ENCODE assay signal across 13 mouse cellular contexts in genomic region chr2:25252331-25252730, GRCm38 (mm10). TPM values are rescaled to one million over a fixed set of nuclear protein-coding genes. Genes with fewer than 3 reads are reported as not detected.
DNase-seq lines count a peak whose midpoint lies in the region; ATAC-seq and TF ChIP-seq lines count a peak whose summit lies in the region.
"Had no signal": no experiment of that assay in that cellular context is flagged by ENCODE, and none has a peak within 500 bp of the region (broad histone marks: within the 10 kb centered on the region; RNA-seq: fewer than 3 reads in every experiment).

No protein-coding gene starts in this region.

- H3K27me3 ChIP-seq in heart, postnatal 0 days (ENCODE audit: control insufficient read depth, insufficient read depth, low read length): no peaks in the 10 kb centered on the region
- no peaks in the 10 kb centered on the region for H3K27me3 ChIP-seq in lung, embryonic 14.5 days (ENCODE audit: insufficient read depth, low read length)
- no peaks in the 10 kb centered on the region for H3K27me3 ChIP-seq in small intestine, adult 2 months (ENCODE audit: control insufficient read depth, insufficient read depth, low read length)
- no peaks in the 10 kb centered on the region for H3K27me3 ChIP-seq in embryonic facial prominence, embryonic 10.5 days (replicated peaks; ENCODE audit: low read depth, poor library complexity, severe bottlenecking)
- H3K27me3 ChIP-seq: Patski had no signal

- no peak for TF ChIP-seq EP300 in heart, postnatal 0 days (IDR thresholded peaks at IDR 0.05; ENCODE audit: low read depth)

- TF ChIP-seq POLR2A in small intestine, adult 2 months (IDR thresholded peaks at IDR 0.05; ENCODE audit: low read depth, low read length): no peak

- 88% methylated on average over 1 of the region's 1 CpGs for WGBS in heart, postnatal 0 days
- WGBS in lung, embryonic 14.5 days: 77% methylated on average over 1 of the region's 1 CpGs
- 65% methylated on average over 1 of the region's 1 CpGs for WGBS in small intestine, adult 2 months
- 83% methylated on average over 1 of the region's 1 CpGs for WGBS in embryonic facial prominence, embryonic 10.5 days

- H3K9me3 ChIP-seq in heart, postnatal 0 days (replicated peaks; ENCODE audit: control insufficient read depth, low read length): no peaks in the 10 kb centered on the region
- no peaks in the 10 kb centered on the region for H3K9me3 ChIP-seq in lung, embryonic 14.5 days (ENCODE audit: low read depth, low read length)
- H3K9me3 ChIP-seq in embryonic facial prominence, embryonic 10.5 days: no peaks in the 10 kb centered on the region
- H3K9me3 ChIP-seq: hindbrain, embryonic 10.5 days had no signal

- ATAC-seq in heart, postnatal 0 days (ENCODE audit: insufficient read depth, low read depth): no peak
- no peak for ATAC-seq in lung, embryonic 14.5 days (ENCODE audit: insufficient read depth)
- ATAC-seq: Patski had no signal

- no peak overlapping the region for H3K9ac ChIP-seq in heart, postnatal 0 days (replicated peaks; ENCODE audit: low read depth, low read length)
- H3K9ac ChIP-seq in lung, embryonic 14.5 days: no peak overlapping the region

- no peak overlapping the region for H3K27ac ChIP-seq in heart, postnatal 0 days (ENCODE audit: low read depth)
- H3K27ac ChIP-seq in lung, embryonic 14.5 days (ENCODE audit: low read depth): no peak overlapping the region
- H3K27ac ChIP-seq in small intestine, adult 2 months (ENCODE audit: insufficient read depth, low read depth, low read length): no peak overlapping the region
- no peak overlapping the region for H3K27ac ChIP-seq in embryonic facial prominence, embryonic 10.5 days (replicated peaks)
- H3K27ac ChIP-seq: hindbrain, embryonic 10.5 days had no signal

- DNase-seq in heart, postnatal 0 days (ENCODE audit: low spot score): no peak
- no peak for DNase-seq in heart, adult 11 months
- DNase-seq in lung, embryonic 14.5 days: no peak
- DNase-seq in lung, postnatal 25 days (ENCODE audit: low spot score): no peak
- peak; percentile 44 for DNase-seq in ES-CJ7 (ENCODE audit: low read depth, low spot score)
- no peak for DNase-seq in natural killer cell, adult 2 months (ENCODE audit: low spot score in 2 of 2)
- DNase-seq in embryonic facial prominence, embryonic 10.5 days (ENCODE audit: low spot score): no peak
- DNase-seq: gastrocnemius, postnatal 36 days had no signal

- peaks cover 6% of the 10 kb centered on the region for H3K4me1 ChIP-seq in heart, postnatal 0 days (ENCODE audit: control insufficient read depth, insufficient read depth)
- H3K4me1 ChIP-seq in lung, embryonic 14.5 days (ENCODE audit: insufficient read depth): peaks cover 8% of the 10 kb centered on the region; the same call in 1 of the 2 replicates
- peaks cover 5% of the 10 kb centered on the region for H3K4me1 ChIP-seq in small intestine, adult 2 months (ENCODE audit: control insufficient read depth, insufficient read depth, insufficient read length, low read length)
- H3K4me1 ChIP-seq in embryonic facial prominence, embryonic 10.5 days: peaks cover 20% of the 10 kb centered on the region

- no peak overlapping the region for H3K4me2 ChIP-seq in heart, postnatal 0 days (ENCODE audit: low read depth, low read length)
- no peak overlapping the region for H3K4me2 ChIP-seq in lung, embryonic 14.5 days

- peak; percentile 22 for TF ChIP-seq CTCF in heart, postnatal 0 days (IDR thresholded peaks at IDR 0.05; ENCODE audit: low read depth)
- peak; percentile 53 for TF ChIP-seq CTCF in lung, embryonic 14.5 days (IDR thresholded peaks at IDR 0.05; ENCODE audit: low read depth)
- peak; percentile 38; the same call in 1 of the 2 replicates for TF ChIP-seq CTCF in small intestine, adult 2 months (IDR thresholded peaks at IDR 0.05; ENCODE audit: extremely low read depth, insufficient read length, insufficient replicate concordance, low read depth, low read length)

- H3K4me3 ChIP-seq in heart, postnatal 0 days (ENCODE audit: low read depth, low read length): no peak overlapping the region
- H3K4me3 ChIP-seq in lung, embryonic 14.5 days (ENCODE audit: low read depth, low read length): no peak overlapping the region
- H3K4me3 ChIP-seq in small intestine, adult 2 months (ENCODE audit: low read depth, low read length): no peak overlapping the region
- H3K4me3 ChIP-seq in embryonic facial prominence, embryonic 10.5 days: no peak overlapping the region
- H3K4me3 ChIP-seq: hindbrain, embryonic 10.5 days had no signal

- peaks cover 43% of the 10 kb centered on the region for H3K36me3 ChIP-seq in heart, postnatal 0 days (replicated peaks; ENCODE audit: control insufficient read depth, insufficient read depth, low read length)
- H3K36me3 ChIP-seq in lung, embryonic 14.5 days (ENCODE audit: insufficient read depth): peaks cover 38% of the 10 kb centered on the region
- H3K36me3 ChIP-seq in small intestine, adult 2 months (ENCODE audit: control insufficient read depth, insufficient read depth, low read length): peaks cover 26% of the 10 kb centered on the region
- H3K36me3 ChIP-seq in embryonic facial prominence, embryonic 10.5 days (replicated peaks): peaks cover 63% of the 10 kb centered on the region

RNA-seq across cellular contexts. Expression of gene Tmem203, which starts 2.9 kb away (rescaled TPM):
- 35.3 and 42.0 TPM in 2 replicates for total RNA-seq in heart, postnatal 0 days (2014; rRNA removed; ENCODE audit: low replicate concordance)
- polyA plus RNA-seq in heart, postnatal 0 days (2015; fragmentation: Nextera tagmentation; extraction: Ambion mirVana): 25.6 and 26.5 TPM in 2 replicates
- 14.5 and 16.4 TPM in 2 replicates for polyA plus RNA-seq in lung, embryonic 14.5 days (2014; fragmentation: Nextera tagmentation; extraction: Ambion mirVana)
- polyA plus RNA-seq in small intestine, adult 2 months (2012; rRNA removed): 29.8 and 51.5 TPM in 2 replicates
- 15.2 and 18.3 TPM in 2 replicates for polyA plus RNA-seq in embryonic facial prominence, embryonic 10.5 days (2016; fragmentation: Nextera tagmentation; extraction: Ambion mirVana)

RNA-seq across cellular contexts. Expression of gene AL732309.1, which starts 5.7 kb away (rescaled TPM):
- 4.8 and 6.9 TPM in 2 replicates for total RNA-seq in heart, postnatal 0 days (2014; rRNA removed; ENCODE audit: low replicate concordance)
- 0.97 and 1.6 TPM in 2 replicates for polyA plus RNA-seq in heart, postnatal 0 days (2015; fragmentation: Nextera tagmentation; extraction: Ambion mirVana)
- 3.5 and 3.6 TPM in 2 replicates for polyA plus RNA-seq in lung, embryonic 14.5 days (2014; fragmentation: Nextera tagmentation; extraction: Ambion mirVana)
- 15.3 and 45.8 TPM in 2 replicates for polyA plus RNA-seq in small intestine, adult 2 months (2012; rRNA removed)
- 6.3 and 7.9 TPM in 2 replicates for polyA plus RNA-seq in embryonic facial prominence, embryonic 10.5 days (2016; fragmentation: Nextera tagmentation; extraction: Ambion mirVana)

RNA-seq across cellular contexts. Expression of gene Cysrt1, which starts 10.1 kb away (rescaled TPM):
- not detected in 2 replicates for total RNA-seq in heart, postnatal 0 days (2014; rRNA removed; ENCODE audit: low replicate concordance)
- not detected in 2 replicates for polyA plus RNA-seq in heart, postnatal 0 days (2015; fragmentation: Nextera tagmentation; extraction: Ambion mirVana)
- not detected in 2 replicates for polyA plus RNA-seq in lung, embryonic 14.5 days (2014; fragmentation: Nextera tagmentation; extraction: Ambion mirVana)
- polyA plus RNA-seq in small intestine, adult 2 months (2012; rRNA removed): 1.7 and 10.7 TPM in 2 replicates
- polyA plus RNA-seq in embryonic facial prominence, embryonic 10.5 days (2016; fragmentation: Nextera tagmentation; extraction: Ambion mirVana): 0.59 TPM in 1 of 2 replicates, not detected in the other
- total RNA-seq: gastrocnemius, postnatal 36 days; left cerebral cortex, adult 18-20 months had no signal
- polyA plus RNA-seq: forebrain, embryonic 11.5 days; hindbrain, embryonic 10.5 days; Patski had no signal

RNA-seq across cellular contexts. Expression of gene Tprn, which starts 10.1 kb away (rescaled TPM):
- 5.2 and 5.4 TPM in 2 replicates for total RNA-seq in heart, postnatal 0 days (2014; rRNA removed; ENCODE audit: low replicate concordance)
- 3.6 and 3.7 TPM in 2 replicates for polyA plus RNA-seq in heart, postnatal 0 days (2015; fragmentation: Nextera tagmentation; extraction: Ambion mirVana)
- polyA plus RNA-seq in lung, embryonic 14.5 days (2014; fragmentation: Nextera tagmentation; extraction: Ambion mirVana): 4.7 and 5.0 TPM in 2 replicates
- polyA plus RNA-seq in small intestine, adult 2 months (2012; rRNA removed): 183 and 436 TPM in 2 replicates
- polyA plus RNA-seq in embryonic facial prominence, embryonic 10.5 days (2016; fragmentation: Nextera tagmentation; extraction: Ambion mirVana): 8.0 and 9.0 TPM in 2 replicates

RNA-seq across cellular contexts. Expression of gene Rnf208, which starts 10.3 kb away (rescaled TPM):
- total RNA-seq in heart, postnatal 0 days (2014; rRNA removed; ENCODE audit: low replicate concordance): 2.4 and 4.1 TPM in 2 replicates
- polyA plus RNA-seq in heart, postnatal 0 days (2015; fragmentation: Nextera tagmentation; extraction: Ambion mirVana): 0.92 and 1.1 TPM in 2 replicates
- polyA plus RNA-seq in lung, embryonic 14.5 days (2014; fragmentation: Nextera tagmentation; extraction: Ambion mirVana): 7.7 and 9.9 TPM in 2 replicates
- polyA plus RNA-seq in small intestine, adult 2 months (2012; rRNA removed): 7.3 and 145 TPM in 2 replicates
- polyA plus RNA-seq in embryonic facial prominence, embryonic 10.5 days (2016; fragmentation: Nextera tagmentation; extraction: Ambion mirVana): 15.1 and 16.4 TPM in 2 replicates
